Mouse (Mus musculus): Measurements from ENCODE around the gene Fgfr2.

The Fgfr2 gene

GRCm38 (mm10) chr7:130827431-130827830 lies 2295.7 kb downstream of the Fgfr2 start:
- DNase-seq (ENCODE audit: low read depth, low spot score) = peak; percentile 64

GRCm38 (mm10) chr7:130826343-130826742 lies 2296.8 kb downstream of the Fgfr2 start:
- DNase-seq (ENCODE audit: low read depth, low spot score) = no peak

- no peak for DNase-seq (ENCODE audit: low read depth, low spot score)
These were observed 2299.2 kb downstream of the Fgfr2 start for GRCm38 (mm10) chr7:130823992-130824391.

GRCm38 (mm10) chr7:130819624-130820023 lies 2303.5 kb downstream of the Fgfr2 start:
- no peak for DNase-seq (ENCODE audit: low read depth, low spot score)

- DNase-seq (ENCODE audit: low read depth, low spot score) = no peak
These were observed 2304.3 kb downstream of the Fgfr2 start for GRCm38 (mm10) chr7:130818813-130819212.

GRCm38 (mm10) chr7:130816243-130816642 lies 2306.9 kb downstream of the Fgfr2 start:
- no peak for DNase-seq (ENCODE audit: low read depth, low spot score)

GRCm38 (mm10) chr7:130815601-130816000 lies 2307.5 kb downstream of the Fgfr2 start:
- no peak for DNase-seq (ENCODE audit: low read depth, low spot score)

- peak; percentile 59 for DNase-seq (ENCODE audit: low read depth, low spot score)
These were observed 2310.7 kb downstream of the Fgfr2 start for GRCm38 (mm10) chr7:130812407-130812806.

GRCm38 (mm10) chr7:130810238-130810637 lies 2312.9 kb downstream of the Fgfr2 start:
- no peak for DNase-seq (ENCODE audit: low read depth, low spot score)

- DNase-seq (ENCODE audit: low read depth, low spot score) = no peak
These were observed 2314.5 kb downstream of the Fgfr2 start for GRCm38 (mm10) chr7:130808694-130809093.

GRCm38 (mm10) chr7:130807749-130808148 lies 2315.4 kb downstream of the Fgfr2 start:
- no peak for DNase-seq (ENCODE audit: low read depth, low spot score)

GRCm38 (mm10) chr7:130804991-130805390 lies 2318.2 kb downstream of the Fgfr2 start:
- no peak for DNase-seq (ENCODE audit: low read depth, low spot score)

GRCm38 (mm10) chr7:130803251-130803825 lies 2319.8 kb downstream of the Fgfr2 start:
- DNase-seq (ENCODE audit: low read depth, low spot score) = peak; percentile 10

- DNase-seq (ENCODE audit: low read depth, low spot score) = no peak
These were observed 2321.3 kb downstream of the Fgfr2 start for GRCm38 (mm10) chr7:130801811-130802210.

- DNase-seq (ENCODE audit: low read depth, low spot score) = no peak
These were observed 2322.5 kb downstream of the Fgfr2 start for GRCm38 (mm10) chr7:130800681-130801080.

GRCm38 (mm10) chr7:130799418-130799817 lies 2323.7 kb downstream of the Fgfr2 start:
- no peak for DNase-seq (ENCODE audit: low read depth, low spot score)

GRCm38 (mm10) chr7:130797524-130797923 lies 2325.6 kb downstream of the Fgfr2 start:
- peak; percentile 14 for DNase-seq (ENCODE audit: low read depth, low spot score)

GRCm38 (mm10) chr7:130796786-130797185 lies 2326.4 kb downstream of the Fgfr2 start:
- peak; percentile 89 for DNase-seq (ENCODE audit: low read depth, low spot score)

GRCm38 (mm10) chr7:130793671-130794070 lies 2329.5 kb downstream of the Fgfr2 start:
- DNase-seq (ENCODE audit: low read depth, low spot score) = no peak

- no peak for DNase-seq (ENCODE audit: low read depth, low spot score)
These were observed 2333.7 kb downstream of the Fgfr2 start for GRCm38 (mm10) chr7:130789456-130789855.

GRCm38 (mm10) chr7:130788950-130789349 lies 2334.2 kb downstream of the Fgfr2 start:
- peak; percentile 71 for DNase-seq (ENCODE audit: low read depth, low spot score)

- DNase-seq (ENCODE audit: low read depth, low spot score) = no peak
These were observed 2335.6 kb downstream of the Fgfr2 start for GRCm38 (mm10) chr7:130787537-130787936.

- no peak for DNase-seq (ENCODE audit: low read depth, low spot score)
These were observed 2336.4 kb downstream of the Fgfr2 start for GRCm38 (mm10) chr7:130786708-130787107.

Data from ES-CJ7 (cell line).